Mouse (Mus musculus) lung, postnatal 36 days (tissue): ENCODE data around the gene Tns2.

Experiments
- DNase-seq: peaks from one replicate; pipeline ENCODE4 v3.0.0; 2022; ENCODE audit warnings: mixed read lengths

Tns2 gene

DNA sequence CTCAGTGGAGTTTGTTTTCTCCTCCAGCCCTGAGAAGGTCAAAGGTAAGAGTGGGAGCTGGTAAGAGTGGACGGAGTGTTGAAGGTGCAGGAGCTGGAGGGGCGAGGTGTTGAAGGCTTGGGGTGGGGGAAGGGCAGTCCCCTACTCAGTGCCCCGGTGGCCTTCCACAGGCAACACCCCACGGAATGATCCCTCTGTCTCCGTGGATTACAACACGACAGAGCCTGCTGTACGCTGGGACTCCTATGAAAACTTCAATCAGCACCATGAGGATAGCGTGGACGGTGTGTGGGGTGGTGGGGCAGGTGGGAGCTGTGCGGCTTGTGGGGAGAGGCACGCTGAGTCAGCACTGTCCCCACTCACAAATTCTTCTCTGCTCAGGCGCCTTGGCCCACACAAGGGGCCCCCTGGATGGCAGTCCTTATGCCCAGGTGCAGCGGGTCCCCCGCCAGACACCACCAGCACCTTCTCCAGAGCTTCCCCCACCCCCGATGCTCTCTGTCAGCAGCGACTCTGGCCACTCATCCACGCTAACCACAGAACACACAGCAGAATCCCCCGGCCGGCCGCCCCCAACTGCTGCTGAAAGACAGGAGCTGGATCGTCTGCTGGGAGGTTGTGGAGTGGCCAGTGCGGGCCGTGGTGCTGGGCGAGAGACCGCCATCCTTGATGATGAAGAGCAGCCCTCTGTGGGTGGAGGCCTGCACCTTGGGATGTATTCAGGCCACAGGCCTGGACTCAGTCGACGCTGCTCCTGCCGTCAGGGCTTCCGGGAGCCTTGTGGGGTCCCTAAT is 10.7 kb downstream of the Tns2 start:
- DNase-seq: no peak

DNA sequence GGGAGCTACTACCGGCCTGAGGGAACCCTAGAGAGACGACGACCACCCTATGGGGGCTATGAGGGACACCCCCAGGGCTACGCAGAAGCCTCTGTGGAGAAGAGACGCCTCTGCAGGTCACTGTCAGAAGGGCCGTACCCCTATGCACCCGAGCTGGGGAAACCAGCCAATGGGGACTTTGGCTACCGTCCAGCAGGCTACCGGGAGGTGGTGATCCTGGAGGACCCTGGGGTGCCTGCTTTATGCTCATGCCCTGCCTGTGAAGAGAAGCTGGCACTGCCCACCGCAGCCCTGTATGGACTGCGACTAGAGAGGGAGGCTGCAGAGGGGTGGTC is 11.2 kb downstream of the Tns2 start:
- DNase-seq: no peak

DNA sequence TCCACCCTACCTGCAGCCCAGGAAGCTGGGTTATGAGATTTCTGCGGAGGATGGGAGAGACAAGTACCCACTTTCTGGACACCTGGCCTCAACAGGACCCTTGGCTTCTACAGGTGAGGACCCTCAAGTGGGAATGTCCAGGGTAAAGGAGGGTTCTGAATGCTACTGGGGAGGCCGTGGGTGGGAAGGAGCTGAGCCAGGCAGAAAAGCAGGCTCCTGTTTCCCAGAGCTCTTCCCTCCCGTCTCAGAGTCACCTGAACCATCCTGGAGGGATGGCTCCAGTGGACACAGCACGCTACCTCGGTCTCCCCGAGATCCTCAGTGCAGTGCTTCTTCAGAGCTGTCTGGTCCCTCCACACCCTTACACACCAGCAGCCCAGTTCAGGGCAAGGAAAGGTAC is 12.0 kb downstream of the Tns2 start:
- DNase-seq: no peak

DNA sequence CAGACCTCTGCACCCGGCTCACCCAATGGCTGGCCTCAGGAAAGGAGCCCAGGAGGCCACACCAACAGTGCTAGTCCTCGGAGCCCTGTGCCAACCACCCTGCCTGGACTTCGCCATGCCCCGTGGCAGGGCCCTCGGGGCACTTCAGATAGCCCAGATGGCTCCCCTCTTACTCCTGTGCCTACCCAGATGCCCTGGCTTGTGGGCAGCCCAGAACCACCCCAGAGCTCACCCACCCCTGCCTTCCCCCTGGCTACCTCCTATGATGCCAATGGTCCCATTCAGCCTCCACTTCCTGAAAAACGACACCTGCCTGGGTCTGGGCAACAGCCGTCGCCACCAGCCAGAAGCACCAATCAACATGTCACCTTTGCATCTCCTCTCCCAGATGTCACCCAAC is 12.6 kb downstream of the Tns2 start:
- DNase-seq: no peak

DNA sequence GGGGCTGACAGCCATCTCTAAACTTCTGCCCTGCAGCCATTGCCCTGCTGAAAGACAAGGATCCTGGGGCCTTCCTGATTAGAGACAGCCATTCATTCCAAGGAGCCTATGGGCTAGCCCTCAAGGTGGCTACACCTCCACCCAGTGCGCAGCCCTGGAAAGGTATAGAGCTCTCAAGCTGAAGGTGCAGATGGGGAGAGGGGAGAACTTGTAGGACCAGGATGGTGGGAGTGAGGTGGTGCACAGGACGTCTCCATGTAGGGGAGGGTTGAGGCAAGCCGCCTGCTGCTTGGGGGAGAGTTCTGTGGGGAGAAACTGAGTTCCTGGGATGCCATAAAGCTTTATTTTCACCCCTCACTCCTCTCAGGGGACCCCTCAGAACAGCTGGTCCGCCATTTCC is 13.5 kb downstream of the Tns2 start:
- no peak for DNase-seq

DNA sequence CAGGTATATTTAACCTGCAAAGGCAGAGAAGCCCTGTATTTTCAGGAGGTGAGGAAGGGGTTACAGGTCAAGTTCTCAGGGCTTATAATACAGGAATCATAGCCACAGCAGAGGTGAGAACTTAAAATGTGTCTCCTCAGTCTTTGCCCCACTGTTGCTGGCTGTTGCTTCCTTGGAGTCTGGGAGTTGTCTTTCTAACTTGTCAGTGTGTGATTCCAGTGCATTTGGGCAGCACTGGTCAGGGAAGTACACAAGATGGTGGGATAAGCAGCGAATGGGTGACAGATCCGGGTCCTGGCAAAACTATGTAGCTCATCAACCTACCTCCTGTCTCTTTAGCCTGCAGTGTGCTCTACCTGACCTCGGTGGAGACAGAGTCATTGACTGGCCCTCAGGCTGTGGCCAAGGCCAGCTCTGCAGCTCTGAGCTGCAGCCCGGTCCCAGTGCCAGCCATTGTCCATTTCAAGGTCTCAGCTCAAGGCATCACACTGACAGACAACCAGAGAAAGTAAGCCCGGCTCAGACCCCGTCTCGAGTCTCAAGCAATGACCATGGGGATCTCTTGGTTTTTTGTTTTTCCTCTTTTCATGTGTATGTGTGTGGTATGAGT is 14.5 kb downstream of the Tns2 start:
- DNase-seq: no peak

DNA sequence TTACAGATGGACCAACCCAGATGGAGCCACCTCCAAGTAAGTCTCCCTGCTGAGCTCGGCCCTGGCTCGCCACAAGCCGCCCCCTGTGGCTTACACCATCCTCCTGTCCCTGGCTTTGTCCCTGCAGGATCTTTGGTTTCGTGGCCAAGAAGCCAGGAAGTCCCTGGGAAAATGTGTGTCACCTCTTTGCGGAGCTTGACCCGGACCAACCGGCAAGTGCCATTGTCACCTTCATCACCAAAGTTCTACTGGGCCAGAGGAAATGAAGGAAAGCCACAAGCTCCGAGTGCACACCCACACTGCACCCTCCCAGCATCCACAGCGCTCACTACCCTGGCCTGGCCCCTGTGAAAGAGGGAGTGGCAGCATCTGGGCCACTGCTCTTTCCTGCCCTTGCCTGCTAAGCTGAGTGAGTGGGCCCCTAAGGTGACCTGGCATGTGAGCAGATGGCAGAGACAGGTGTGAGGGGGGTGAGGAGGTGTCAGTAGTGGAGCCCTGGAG is 15.6 kb downstream of the Tns2 start:
- no peak for DNase-seq

DNA sequence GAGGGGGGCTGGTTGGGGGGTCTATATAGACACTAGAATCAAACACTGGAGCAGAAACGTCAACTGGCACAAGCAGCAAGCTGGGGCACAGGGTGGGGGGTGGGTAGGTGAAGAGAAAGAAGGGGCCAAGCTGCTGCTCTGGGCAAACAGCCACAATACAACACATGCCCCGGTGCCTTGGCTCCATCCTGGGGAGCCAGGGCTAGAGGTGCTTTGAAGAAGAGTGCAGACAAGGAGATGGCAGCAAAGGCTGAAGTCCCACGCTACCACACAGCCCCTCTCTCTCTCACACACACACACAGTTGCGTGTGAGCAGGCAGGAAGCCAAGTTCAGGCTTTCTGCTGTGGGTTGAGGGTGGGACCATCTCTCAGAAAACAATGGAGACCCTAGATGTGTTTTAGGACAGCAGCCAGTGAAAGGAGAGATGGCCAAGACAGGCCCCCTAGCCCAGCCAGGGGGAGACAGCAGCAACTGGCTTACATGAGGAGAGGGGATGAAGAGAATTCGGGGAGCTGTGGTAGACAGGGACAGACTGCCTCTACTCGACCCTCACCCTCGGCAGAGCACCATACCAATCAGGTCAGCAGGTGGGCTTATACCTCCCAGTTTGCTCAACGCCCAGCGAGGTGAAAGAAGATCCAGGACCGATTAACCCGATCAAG is 16.7 kb downstream of the Tns2 start:
- no peak for DNase-seq

DNA sequence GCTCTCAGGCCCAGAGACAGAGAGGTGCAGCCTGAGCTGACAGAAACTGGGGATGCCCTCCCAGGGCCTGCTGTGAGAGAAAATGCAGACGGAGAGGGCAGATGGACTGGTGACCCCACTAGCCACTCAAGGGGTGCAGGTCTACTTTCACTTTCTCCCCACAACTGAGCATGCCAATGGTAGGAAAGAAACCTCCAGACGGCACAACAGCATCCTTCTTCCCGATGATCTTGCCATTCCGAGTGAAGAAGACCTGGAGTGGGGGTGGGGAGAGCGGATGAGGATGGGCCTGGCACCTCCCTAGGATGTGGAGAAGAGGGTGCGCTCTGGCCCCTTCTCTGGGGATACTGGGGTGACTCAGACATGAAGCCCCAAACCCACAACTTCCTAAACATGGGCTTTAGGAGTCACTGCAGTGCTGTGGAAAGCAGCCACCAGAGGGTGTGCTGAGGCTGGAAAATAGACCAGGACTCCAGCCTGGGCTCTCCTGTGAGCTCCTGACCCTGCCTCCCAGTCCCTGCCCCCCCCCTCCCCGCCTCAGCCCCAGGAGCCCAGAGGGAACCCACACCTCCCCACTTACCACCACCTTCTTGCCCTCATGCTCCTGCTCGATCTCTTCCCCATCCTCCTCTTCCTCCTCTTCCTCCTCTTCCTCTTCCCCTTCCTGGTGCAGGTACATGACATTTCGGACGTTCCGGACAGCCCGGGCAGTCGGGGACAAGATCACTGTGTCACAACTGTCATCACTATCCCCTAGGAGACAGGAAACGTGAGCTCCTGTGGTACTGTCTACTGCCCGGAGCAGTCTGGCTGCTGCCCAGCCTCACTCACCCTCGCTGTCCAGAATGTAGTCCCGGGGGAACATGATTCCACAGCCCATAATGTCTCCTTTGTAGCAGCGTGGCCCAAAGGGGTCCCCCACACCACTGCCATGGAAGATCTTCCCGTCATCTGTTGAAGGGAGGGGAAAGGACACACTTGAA is 17.5 kb downstream of the Tns2 start:
- peak; percentile 70 for DNase-seq

DNA sequence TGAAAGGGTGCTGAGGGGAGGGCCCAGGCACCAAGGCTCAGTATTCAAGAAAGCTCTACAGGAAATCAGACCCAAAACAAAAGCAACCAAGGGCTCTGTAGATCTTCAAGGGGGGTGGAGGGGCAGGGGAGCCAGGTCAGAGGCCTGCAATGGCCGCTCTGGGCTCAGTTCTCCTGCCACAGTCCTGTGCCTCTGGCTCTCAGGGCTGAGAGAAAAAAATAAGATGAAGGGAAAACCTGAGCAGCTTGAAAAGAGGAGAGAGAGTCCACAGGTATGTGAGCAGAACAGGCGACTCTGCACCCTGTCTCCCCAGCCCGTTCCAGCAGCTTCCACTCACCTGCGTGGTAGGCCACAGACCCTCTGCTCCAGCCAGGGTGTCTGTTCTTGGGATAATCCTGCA is 18.4 kb downstream of the Tns2 start:
- DNase-seq: no peak

DNA sequence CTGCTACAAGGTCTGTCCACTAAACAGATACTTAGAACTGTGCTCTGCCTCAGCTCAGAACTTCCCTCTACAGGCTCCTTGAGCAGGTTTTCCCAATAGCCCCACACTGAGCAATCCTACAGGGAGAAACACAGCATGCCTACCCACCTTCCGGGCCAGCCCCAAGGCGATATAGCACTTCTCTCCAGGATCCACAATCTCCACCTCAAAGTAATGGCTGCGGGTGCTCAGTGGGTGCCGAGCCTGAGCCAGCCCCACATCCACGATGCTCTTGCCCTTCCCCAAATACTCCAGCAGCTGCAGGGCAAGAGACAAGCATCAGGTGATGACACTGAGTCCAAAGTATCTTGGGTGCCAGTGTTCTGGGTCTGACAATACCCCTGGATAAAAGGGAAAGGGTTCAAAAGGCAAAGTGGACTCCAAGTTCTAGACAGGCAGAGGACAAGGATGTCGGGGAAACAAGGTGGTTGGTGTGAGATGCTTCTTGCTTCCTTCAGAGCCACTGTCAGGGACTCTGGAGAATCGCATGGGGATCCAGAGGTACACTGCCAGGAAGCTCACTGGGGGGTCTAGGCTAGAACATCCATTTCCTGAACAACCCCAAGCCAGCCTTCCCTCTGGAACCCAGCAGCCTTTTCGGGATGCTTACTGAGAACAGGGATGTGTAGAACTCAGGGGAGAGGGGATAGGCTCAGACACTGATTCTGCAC is 19.1 kb downstream of the Tns2 start:
- DNase-seq: no peak

DNA sequence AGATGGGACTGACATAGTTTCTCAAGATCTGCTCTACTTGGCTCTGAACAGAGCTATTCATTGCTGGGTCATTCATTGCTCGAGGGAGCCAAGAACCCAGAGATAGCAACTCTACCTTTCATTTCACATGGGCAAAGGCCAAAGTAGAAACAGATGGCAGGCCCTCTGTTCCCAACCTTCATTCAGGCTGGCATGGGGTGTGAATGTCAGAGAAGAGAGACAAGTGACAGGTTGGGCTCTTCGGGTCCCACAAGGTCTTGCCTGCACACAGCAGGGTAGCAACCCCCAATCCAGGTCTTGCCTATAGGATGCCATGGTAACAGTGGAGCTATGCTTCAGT is 19.6 kb downstream of the Tns2 start:
- no peak for DNase-seq

DNA sequence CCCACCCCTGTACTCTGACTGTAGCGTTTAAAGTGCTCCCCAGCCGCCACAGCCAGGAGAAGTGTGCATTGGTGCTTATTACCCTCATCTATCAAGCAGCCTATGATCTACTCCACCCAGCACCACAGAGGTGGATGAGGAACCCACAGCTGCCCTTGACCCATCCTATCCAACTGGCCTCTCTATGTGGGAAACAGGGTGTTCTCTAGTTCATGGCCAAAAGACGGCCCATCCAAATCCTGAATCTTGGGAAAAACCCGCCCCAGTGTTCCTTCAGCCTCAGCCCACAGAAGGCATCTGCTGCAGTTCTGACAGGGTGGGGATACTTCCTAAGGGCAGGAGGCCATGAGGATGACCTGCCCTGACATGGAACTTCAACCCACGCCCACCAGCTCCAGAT is 20.3 kb downstream of the Tns2 start:
- no peak for DNase-seq

DNA sequence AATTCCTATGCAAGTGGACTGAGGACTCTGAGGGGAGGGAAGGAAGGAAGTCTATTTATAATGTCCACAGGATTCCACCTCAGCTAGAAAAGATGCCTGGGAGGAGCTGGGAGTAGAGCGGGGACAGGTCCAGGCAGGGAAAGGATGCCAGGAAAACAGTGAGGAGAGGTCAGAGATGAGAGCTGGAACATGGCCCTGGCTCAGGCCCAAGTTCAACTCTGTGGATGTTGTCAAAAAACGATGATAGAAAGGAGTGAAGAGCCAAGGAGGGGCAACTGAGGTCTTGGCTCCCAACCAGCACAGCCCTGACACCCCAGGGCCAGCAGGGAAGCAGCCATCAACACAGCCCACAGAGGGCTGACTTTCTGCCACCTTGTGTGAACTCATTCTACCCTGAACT is 26.1 kb downstream of the Tns2 start:
- peak; percentile 57 for DNase-seq

DNA sequence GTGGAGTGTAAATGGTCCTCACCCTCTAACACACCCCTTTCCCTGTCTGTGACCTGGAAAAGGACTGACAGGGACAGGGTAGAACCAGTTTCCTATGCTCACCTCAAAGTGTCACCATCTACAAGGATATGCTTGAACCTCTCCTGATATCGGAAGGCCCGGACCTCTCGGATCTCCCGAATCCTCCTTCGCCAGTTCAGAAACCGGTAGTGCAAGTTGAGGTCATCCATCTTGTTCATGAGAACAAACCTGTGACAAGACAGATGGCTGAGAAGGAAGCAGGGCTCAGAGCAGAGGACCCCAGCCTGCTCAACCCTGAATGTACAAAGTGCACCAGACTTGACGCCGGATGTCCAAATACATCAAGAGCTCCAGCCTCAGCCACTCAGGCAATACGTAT is 33.1 kb downstream of the Tns2 start:
- DNase-seq: no peak

DNA sequence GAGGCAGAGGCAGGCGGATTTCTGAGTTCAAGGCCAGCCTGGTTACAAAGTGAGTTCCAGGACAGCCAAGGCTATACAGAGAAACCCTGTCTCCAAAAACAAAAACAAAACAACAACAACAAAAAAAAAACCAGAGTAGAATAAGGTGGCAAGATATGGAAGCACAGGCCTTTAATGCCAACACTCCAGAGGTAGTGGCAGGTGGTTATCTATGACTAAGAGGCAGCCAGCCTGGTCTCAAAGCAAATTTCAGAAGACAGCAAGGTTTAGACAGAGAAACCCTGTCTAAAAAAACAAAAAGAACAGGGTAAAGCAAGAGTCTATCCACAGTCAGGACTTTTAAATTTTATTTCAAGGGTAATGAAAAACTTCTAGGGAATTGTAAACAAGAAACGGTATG is 34.5 kb downstream of the Tns2 start:
- DNase-seq: no peak

DNA sequence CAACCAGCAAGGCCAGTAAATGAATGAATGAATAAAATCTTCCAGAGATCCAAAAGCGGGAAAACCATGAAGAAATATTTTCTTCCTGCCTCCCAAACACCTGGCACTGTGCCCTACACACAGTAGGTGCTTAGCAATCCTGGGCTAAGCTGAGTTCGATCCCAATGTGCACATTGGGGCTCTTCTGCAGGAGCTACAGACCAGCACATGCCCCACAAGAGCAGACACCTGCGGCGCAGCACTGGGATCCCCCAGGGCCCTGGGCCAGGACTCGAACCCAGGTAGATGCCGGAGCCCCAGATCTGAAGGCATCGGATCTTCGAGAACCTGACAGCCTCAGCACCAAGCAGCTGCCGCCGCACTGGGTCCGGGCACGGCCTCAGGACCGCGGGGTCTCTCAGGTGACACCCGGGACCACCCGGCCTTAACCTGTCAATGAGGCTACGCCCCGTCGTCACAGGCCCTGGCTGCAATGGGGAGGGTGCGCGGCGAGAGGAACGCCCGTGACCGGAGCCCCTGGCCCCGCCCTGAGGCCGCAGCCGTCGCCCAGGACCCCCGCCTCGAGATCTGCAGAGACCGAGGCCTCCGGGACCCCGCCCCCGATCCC is 35.4 kb downstream of the Tns2 start:
- DNase-seq: no peak

DNA sequence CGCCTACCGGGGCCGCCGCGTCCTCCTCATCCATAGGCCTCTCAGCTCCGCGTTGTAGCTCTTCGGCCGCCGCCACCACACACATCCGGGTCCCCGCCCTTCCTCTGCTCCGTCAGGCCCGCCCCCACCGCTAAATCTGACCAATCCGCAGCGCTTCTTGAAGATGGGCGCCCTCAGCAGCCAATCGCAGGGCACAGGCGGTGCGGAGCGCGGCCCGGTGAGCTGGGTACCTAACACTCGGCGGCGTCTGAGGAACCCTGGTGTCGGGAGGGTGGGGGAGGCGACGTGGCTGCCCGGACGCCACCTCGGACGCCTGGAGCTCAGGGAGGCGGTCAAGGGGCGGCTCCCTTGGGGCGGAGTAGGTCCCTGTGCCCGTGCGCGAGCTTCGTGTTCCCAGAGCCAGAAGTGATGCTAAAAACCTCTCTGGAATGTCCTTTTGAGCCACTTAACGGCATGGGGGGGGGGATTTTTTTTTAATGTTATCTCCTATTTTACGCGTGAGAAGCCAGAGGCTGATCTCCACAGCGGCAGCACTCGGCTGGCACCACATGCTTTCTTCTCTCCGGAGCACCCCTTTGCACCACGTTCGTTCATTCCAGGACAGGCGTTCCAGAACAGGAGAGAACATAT is 36.0 kb downstream of the Tns2 start, which contains the start of gene Spryd3:
Spryd3 (minus strand) TSS at position 106 of the 630 bp plus-strand sequence.
- DNase-seq: peak; percentile 97

DNA sequence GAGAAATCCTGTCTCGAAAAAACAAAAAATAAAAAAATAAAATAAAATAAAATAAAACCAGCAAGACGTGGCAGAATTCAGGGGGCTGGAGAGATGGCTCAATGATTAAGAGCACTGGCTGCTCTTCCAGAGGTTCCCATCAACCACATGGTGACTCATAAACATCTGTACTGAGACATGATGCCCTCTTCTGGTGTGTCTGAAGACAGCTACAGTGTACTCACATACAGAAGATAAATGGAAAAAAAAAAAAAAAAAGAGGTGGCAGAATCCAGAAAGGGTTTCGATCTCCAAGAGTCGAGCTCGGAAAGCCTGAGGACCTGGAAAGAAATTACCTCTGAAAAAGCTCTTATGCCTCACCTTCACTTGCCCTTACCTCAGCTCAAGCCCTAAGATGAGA is 40.9 kb downstream of the Tns2 start:
- no peak for DNase-seq

DNA sequence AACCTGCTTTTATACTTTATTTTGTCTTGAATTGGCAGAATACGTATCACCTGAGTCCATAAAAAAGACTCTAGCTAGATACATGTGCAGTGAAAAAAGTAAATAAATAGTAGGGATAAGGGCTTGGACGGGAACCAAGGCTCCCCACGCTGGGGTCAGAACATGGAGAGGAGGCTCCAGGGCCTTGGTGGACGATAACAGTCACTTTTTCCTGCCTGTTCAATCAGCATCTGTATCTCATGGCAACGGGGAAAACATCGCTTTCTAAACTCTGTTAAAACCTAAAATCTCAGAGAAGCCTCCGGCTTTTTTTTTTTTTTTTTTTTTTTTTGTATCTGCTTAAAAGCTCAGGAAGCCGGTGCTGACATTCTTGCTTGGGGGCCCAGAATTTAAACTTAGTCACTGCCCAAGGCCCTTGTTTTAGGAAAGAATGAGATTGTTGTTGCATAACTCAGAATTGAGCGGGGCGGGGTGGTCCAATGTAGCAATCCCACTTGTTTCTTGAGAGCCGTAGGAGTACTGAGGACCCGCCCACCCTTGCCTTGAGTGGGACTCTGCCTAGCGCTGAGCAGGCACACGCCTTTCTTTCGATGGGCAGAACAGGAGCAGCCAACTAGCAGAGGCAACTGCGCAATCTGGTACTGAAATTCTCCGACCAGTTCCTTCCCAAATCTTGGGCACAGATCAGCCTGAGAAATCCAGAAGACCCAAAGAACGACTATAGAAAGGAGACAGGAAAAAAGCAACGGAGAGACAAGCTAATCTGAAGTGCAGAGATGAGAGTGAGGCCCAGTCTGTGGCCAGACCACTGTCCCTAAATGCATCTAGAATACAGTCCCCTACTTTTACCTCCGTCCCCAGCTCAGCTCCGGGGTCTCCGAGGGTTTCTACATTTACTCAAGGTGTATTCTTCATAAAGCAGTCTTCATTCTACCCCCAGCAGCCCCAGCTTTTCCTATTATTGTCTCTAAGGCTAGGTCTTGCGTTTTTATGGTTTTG is 43.0 kb downstream of the Tns2 start:
- peak; percentile 96 for DNase-seq
